Mouse (Mus musculus): Measurements from ENCODE around the gene Ccar1. TPM values are rescaled to one million over a fixed set of nuclear protein-coding genes. Genes with fewer than 3 reads are reported as not detected.

Ccar1 gene
- polyA plus RNA-seq, 1 experiment from 2014 or later = 109 TPM

DNA sequence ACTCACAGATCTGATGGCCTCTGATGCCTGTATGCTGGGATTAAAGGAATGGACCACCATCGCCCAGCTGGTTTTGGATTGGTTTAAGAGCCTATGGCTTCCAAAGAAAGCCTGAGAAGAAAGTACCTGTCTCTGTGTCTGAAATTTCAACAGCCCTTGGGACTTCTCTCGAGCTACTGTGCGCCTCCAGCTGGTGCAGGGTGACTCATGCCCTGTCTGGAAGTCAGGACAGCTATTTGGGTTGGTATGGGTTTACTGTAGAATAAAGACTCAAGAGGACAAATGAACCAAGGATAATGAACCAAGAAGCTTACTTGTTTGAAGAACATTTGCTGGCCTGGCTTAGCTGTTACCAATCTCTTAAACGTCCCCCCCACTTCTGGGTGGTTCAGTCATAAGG, 88.5 kb downstream of the Ccar1 start:
- DNase-seq (ENCODE audit: low spot score) = no peak
- WGBS = 83% methylated on average over 4 of the region's 4 CpGs

DNA sequence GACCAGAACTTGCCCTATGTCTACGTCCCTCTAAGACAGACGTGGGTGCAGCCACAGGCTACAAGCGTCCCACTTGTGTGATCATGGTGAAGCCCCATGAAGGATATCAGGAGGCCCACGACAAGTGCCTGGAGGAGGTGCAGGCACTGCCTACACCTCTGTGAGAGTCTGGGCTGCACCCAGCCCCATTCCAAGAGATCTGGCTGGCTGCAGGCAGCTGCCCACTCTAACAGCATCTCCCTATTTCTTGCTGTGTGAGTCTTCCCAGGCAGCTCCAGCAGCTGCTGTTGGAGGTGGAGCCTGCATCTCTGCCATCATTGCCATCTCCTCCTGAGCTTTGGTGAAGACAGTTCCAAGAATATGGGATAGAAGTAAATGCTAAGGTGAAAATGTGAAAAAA, 89.7 kb downstream of the Ccar1 start:
- no peaks in the 10 kb centered on the region for H3K27me3 ChIP-seq (ENCODE audit: insufficient read depth, poor library complexity, severe bottlenecking)
- H3K4me3 ChIP-seq = no peak overlapping the region
- no peaks in the 10 kb centered on the region for H3K36me3 ChIP-seq
- H3K27ac ChIP-seq = no peak overlapping the region
- H3K9me3 ChIP-seq = no peaks in the 10 kb centered on the region
- no peaks in the 10 kb centered on the region for H3K4me1 ChIP-seq (replicated peaks)
- DNase-seq (ENCODE audit: low spot score) = no peak
- 86% methylated on average over 4 of the region's 4 CpGs for WGBS

More for the DNA sequence above, 88.5 kb downstream of the Ccar1 start:
- H3K27ac ChIP-seq = no peak overlapping the region
- no peak overlapping the region for H3K4me3 ChIP-seq
- H3K36me3 ChIP-seq = no peaks in the 10 kb centered on the region
- H3K4me1 ChIP-seq (replicated peaks) = no peaks in the 10 kb centered on the region
- no peaks in the 10 kb centered on the region for H3K27me3 ChIP-seq (ENCODE audit: insufficient read depth, poor library complexity, severe bottlenecking)
- no peaks in the 10 kb centered on the region for H3K9me3 ChIP-seq

Other genes starting within 250 kb of the Ccar1 start
- gene Kif1bp, start 213.8 kb downstream of the Ccar1 start, polyA plus RNA-seq (2016; fragmentation: Nextera tagmentation; extraction: Ambion mirVana) = 39.4 and 46.5 TPM in 2 replicates
- gene Ddx21, start 190.0 kb downstream of the Ccar1 start, polyA plus RNA-seq (2016; fragmentation: Nextera tagmentation; extraction: Ambion mirVana) = 20.1 and 31.2 TPM in 2 replicates
- gene Ddx50, start 141.1 kb downstream of the Ccar1 start, polyA plus RNA-seq (2016; fragmentation: Nextera tagmentation; extraction: Ambion mirVana) = 95.7 and 99.7 TPM in 2 replicates
- 3.2 and 3.3 TPM in 2 replicates for gene Stox1, start 66.2 kb downstream of the Ccar1 start, polyA plus RNA-seq (2016; fragmentation: Nextera tagmentation; extraction: Ambion mirVana)
- 26.7 and 27.5 TPM in 2 replicates for gene Tet1, start 116.7 kb upstream of the Ccar1 start, polyA plus RNA-seq (2016; fragmentation: Nextera tagmentation; extraction: Ambion mirVana)
- gene Slc25a16, start 128.3 kb upstream of the Ccar1 start, polyA plus RNA-seq (2016; fragmentation: Nextera tagmentation; extraction: Ambion mirVana) = 9.3 and 9.6 TPM in 2 replicates
- gene Dna2, start 154.7 kb upstream of the Ccar1 start, polyA plus RNA-seq (2016; fragmentation: Nextera tagmentation; extraction: Ambion mirVana) = 21.0 and 32.2 TPM in 2 replicates
- 20.6 and 23.4 TPM in 2 replicates for gene Rufy2, start 187.9 kb upstream of the Ccar1 start, polyA plus RNA-seq (2016; fragmentation: Nextera tagmentation; extraction: Ambion mirVana)
- gene Hnrnph3, start 231.9 kb upstream of the Ccar1 start, polyA plus RNA-seq (2016; fragmentation: Nextera tagmentation; extraction: Ambion mirVana) = 193 and 201 TPM in 2 replicates
- gene Pbld2, start 232.0 kb upstream of the Ccar1 start, polyA plus RNA-seq (2016; fragmentation: Nextera tagmentation; extraction: Ambion mirVana) = 0.52 and 0.88 TPM in 2 replicates

Data from hindbrain, embryonic 10.5 days (tissue).